Mouse (Mus musculus) ovary, postnatal 10 days (tissue): ENCODE data around the gene Crlf1.

ENCODE experiments used
- DNase-seq: peaks from one replicate; pipeline ENCODE4 v3.0.0; 2022; ENCODE audit warnings: low spot score

Crlf1 gene

DNA sequence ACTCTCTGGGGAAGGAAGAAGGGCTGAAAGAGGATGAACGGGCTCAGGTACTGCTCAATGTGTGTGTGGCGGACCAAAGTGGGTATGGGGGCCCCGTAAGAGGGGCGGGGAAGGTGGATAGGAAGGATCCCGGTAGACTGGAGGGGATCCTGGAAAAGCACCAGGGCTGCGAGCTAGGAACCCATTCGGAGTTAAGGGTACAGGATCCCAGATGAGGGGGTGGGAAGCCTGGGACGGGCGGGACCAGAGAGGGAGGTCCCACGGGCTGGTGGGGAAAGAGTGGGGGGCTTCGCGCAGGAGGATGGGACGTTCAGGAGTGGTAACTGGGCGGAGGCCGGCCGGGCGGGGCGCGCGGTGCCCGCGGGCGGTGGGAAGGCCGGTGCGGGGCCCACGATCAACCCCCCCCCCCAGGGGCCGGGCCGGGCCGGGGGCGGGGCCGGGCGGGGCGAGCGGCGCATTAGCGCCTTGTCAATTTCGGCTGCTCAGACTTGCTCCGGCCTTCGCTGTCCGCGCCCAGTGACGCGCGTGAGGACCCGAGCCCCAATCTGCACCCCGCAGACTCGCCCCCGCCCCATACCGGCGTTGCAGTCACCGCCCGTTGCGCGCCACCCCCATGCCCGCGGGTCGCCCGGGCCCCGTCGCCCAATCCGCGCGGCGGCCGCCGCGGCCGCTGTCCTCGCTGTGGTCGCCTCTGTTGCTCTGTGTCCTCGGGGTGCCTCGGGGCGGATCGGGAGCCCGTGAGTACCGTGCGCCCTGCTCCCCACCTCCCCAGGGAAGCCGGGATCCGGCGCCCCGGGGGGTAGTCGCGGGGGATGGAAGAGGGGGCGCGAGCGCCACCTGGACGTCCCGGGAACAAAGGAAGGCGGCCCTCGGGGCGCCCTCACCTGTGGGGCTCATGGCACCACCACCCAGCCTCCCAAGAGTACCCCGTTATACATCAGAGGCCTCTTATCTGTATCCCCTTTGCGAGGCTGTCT is at the start of gene Crlf1:
Gene Crlf1, plus strand, starts transcription at position 495 of the 977 bp plus-strand sequence.
- DNase-seq: no peak

DNA sequence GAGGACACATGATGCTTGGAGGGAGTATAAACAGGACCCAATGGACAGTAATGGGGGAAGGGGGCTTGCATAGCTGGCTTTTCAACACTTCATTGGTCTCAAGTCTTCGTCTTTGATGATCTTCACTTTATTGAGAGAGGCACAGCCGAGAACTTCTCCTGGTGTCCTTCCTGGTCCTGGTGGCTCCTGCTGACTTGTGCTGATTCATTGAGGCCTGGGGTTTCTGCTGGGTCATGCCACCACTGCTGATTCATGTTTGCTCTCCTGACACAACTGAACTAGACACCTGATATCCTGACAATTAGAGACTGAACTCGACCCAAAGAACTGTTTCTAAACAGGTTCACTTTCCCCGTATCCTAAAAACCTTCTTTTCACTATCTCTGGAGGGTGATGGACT is 49.6 kb upstream of the Crlf1 start:
- DNase-seq: no peak

DNA sequence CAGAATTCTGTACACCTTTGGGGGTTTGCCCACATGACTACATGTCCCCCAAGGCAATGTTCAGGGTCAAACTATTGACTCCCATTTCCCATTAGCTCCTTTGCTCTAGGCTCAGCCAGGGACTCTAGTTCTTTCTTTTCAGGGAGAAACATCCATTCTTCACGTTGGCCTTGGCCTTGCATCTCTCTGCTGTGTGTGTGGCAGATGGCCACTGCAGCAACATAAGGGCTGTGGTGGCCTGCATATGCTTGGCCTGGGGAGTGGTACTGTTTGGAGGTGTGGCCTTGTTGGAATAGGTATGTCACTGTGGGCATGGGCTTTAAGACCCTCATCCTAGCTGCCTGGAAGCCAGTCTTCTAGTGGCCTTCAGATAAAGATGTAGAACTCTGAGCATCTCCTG is 47.0 kb upstream of the Crlf1 start:
- DNase-seq: no peak

DNA sequence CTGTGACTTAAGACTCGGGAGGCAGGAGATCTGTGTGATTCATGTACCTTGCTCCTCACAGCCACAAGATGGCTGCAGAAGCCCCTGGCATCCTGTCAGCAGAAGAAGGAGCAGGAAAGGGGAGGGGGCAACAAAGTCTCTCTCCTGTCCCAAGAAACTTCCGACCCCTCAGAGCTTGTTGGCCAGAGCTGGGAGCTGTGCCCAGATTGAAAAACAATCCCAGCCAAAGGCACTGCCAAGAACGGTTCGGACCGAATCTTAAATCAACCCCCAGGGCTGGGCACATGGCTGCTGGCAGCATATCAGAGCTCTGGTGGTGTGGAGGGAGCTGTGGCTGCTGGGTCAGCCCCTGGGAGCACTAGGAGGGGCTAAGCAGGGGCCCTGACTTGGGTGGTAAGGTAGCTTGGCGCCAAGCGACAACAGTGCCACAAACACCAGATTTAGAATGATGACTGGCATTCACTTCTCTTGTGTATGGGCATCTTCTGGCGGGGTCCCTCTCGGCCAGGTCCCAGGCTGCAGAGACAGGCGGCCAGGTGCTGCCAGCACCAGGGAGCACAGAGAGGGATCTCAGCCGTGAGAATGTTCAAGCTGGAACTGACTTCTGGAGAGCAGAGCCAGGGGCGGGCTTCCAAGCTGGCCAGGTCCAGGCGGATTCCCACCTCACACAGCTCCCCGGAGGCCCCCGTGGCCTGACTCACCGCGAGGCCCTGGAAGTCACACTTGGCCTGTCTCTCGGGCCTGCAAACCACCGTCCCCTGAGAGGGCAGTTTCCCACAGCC is 45.1 kb upstream of the Crlf1 start:
- DNase-seq: peak; percentile 29

DNA sequence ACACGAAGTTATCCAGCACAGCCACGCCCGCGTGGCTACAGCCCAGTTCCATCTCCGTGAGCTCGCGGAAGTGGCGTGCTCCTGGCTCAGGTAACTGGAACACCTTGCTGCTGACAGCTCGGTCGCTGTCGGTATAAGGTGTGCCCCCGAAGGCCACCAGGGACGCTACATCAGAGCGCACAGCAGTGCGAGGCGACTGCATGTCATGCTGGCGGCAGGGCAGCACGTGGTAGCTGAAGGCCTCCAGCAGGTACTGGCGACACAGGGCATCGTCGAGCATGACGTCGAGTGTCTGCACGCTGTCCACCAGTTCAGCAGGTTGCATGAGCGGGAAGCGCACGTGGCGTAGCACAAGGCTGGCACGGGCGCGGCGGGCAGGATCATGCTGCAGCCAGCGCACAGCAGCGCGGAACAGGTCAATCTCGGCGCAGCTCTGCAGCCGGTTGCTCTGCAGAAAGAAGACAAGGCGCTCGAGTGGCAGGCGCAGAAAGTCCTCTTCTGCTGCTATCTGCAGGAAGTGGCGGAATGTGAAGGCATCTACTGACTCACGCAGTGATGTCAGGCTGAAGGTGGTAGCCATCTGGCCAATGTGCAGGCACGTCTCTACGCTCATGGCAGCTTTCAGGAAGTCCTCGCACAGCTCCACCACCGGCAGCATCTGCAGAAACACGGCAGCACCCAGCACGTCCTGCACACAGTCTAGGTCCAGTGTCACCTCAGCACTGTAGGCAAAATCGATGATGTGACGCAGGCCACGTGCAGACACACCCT is 40.6 kb upstream of the Crlf1 start:
- no peak for DNase-seq

DNA sequence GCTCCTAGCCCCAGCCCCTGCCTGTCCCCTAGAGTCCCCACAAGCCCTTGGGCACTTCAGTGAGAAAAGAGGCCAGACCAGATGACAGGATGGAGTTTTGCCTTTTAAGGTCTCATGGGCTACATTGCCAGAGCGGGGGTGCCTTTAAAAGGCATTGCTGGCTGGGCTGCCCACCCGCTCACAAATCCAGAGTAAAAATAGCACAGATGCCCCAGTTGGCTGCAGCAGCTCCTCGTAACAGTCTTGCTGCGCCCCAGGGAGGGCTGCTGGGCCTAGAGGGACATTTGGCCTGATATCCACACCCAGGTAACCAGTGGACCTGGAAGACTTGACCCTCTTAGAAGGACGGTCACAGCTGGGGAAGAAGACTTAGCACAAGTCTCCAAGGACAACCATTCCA is 39.1 kb upstream of the Crlf1 start:
- no peak for DNase-seq

DNA sequence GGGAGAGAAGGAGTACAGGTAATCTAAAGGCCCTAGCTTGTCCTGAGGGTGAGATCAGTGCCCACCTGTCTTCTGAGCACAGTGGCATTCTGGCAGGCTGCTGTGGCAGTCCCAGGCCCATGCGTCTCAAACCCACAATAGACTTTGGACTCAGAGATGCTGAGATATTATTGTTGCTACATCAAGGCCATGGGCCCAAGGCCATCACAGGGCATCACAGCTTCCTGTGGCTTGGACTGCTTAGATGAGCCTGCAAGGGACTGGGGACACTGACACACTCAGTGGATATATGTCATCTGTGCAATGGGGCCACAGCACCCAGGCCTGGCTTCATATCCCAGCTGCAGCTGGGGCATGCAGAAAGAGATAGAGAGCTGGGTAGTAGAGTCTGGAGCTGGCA is 36.0 kb upstream of the Crlf1 start:
- DNase-seq: no peak

DNA sequence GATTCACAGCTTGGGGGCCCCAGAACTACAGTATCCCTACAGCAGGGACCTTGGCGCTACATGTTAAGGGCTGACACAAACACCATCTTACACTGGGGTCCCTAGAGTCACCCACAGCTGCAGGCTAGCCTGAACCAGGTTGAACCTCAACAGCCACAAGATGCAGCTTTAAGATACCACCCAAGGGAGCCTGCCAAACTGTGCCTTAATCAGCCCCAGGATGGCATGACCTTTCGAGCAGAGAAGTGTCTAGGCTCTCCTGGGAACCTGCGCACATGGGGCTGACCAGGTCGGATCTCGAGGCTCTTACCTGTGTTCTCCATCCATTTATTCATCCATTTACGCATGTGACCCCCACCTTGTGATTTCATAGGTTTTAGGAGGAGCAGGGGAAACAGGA is 35.1 kb upstream of the Crlf1 start:
- DNase-seq: no peak

DNA sequence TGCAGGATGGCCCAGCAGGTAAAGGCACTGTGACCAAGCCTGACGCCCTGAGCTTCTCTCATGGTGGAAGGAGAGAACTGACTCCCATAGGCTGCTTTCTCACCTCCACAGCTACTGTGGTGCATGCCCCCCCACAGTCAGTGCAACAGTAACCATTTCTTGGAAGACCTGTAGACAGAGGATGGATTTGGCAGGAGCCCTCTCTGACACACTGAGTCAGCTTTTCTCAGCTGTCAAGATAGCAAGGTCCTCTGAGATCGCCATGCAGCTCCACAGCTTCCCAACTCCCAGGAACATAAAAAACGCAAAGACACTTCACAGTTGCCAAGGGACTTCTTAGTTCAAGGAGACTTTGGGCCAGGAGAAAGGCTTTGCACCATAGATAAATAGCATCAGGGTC is 34.5 kb upstream of the Crlf1 start:
- no peak for DNase-seq

DNA sequence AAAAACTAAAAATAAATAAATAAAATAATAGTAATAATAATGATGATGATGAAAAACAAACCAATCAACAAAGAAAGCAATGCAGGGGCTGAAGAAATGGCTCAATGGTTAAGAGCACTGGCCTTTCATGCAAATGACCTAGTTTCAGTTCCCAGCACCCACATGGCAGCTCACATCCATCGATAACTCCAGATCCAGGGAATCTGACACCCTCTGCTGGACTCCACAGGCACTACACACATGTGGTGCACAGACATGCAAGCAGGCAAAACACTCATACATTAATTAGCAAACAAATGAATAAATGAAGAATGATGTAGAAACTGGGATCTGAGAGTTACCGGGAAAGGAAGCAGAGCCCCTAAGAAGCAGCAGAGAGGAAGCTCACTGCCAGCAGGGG is 33.3 kb upstream of the Crlf1 start:
- DNase-seq: no peak

DNA sequence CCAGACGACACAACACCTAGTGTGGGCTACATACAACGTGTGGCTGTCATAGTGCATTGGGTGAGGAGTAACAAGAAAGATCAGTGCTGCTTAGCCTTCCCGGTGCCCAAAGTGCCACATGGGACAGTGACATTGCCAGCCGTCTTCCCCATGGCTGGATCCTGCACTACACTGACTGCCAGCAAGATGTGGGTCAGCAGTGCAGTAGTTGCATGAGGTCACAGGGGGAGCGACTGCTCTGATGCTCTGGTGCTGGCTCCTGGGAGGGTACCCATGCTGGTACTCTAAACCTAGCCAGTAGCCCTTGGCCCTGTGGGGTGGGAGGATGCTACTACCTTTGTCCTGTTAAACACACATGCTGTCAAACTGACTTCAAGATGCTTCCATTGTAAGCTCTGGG is 32.8 kb upstream of the Crlf1 start:
- DNase-seq: no peak

DNA sequence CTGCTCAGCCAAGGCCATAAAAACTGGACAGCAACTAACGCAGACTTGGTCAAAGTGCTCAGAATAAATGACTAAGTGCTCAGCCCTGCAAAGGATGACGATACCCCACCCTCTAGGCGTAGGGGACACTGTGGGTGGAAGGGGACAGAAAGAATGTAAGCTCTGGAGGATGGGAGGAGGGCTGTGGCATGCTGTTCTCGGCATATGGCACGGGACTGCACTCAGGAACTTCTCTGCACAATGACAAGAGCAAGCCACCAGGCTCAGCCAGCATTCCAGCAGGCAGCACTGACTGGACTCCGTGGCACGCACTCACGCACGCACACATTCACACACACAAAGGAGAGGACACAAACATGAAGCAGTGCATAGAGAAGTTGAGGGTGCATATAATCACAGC is 32.4 kb upstream of the Crlf1 start:
- no peak for DNase-seq

DNA sequence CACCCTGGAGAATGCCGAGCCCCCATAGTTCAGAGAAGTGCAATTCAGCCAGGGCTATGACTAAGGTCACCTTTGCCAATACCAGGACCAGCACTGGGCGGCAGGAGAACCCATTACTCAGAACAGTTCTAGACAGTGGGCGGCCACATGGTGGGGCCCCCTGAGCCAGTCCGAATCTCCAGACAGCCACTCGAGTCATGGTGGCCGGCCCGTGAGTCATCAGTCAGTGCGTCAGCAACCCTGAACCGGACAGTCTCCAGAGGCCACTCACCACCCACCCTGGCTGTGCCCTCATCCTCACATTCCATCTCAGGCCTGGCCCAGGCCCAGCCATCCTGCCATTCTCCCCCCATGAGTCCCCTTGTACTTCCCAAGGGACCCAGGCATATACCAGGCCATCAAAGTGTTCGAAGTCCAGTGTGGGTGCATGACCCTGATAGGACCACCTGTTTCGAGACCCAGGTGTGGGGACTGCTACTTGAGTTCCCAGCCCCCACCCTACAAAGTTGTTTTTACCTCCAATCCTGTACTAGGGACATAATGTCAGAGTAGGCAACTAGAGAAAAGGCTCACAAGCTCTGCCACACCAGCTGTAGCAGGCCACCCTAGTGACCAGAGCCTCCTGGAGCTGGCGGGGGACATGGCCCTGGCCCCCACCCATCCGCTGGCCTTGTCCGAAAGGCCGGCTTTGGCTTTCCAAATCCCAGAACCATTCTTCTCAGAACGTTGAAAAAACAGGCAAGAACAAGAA is 31.0 kb upstream of the Crlf1 start:
- no peak for DNase-seq

DNA sequence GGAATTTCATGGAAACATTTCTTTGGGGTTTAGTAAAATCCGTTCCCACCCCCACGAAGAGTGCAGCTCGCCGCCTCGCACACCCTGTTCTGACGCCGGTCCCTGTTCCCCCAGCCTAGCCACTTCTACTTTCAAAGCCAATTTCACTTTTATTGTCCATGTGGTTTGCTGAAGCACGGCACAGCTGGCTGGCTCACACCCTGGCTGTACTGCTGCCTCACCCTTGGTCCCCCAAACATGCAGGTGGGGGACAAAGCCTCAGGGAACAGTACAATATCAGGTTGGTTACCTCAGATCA is 30.5 kb upstream of the Crlf1 start:
- no peak for DNase-seq

DNA sequence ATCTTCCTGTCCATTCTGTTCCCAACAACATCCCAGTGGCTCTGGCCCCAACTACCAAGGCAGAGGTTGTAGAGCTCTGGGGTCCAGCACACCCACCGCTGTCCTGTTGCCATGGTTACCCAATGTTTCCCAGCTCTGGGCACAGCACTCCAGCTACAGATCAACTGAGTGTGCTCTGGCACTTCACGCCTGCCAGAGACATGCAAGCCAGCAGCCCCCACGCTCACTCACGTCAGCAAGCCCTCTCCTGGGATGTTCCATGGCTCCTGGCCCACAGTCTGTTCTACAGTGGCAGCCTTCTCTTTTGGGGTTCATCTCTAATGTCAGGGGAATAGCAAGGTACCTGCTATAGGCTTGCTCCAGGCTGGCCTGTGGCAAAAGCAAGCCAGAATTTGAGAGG is 29.7 kb upstream of the Crlf1 start:
- DNase-seq: no peak

DNA sequence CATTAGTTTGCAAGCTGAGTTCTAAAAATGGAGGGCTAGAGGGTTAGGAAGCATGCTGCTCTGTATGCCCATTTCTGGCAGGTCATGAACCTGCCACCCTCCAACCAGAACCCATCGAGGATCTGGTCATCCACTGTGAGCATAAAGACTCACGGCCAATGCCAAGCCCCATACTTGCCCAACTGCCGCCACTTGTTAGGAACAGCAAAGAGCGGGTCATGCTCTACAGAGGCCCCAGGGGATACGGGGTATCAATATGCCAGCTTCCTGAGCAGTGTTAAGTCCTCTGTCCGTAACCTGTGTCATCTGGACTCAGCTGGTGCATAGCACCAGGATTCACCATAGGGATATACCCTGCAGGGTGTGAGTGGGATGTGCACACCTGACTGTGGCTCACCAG is 28.8 kb upstream of the Crlf1 start:
- no peak for DNase-seq

DNA sequence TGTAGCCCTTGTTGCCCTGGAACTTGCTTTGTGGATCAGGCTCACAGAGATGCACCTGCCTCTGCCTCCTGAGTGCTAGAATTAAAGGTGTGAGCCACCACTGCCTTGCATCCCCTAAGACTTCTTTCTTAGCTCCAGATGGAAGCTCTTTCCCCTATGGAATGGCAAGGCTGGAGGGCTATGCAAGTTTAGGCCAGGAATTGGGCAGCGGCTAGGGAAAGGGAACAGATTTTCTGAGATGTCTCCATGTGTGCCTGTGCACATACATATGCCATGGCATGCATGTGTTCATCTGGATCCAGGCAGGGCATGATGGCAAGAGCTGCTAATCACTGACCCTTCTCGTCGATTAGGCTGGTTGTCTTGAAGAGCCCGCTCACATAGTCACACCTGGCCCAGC is 27.3 kb upstream of the Crlf1 start:
- no peak for DNase-seq

DNA sequence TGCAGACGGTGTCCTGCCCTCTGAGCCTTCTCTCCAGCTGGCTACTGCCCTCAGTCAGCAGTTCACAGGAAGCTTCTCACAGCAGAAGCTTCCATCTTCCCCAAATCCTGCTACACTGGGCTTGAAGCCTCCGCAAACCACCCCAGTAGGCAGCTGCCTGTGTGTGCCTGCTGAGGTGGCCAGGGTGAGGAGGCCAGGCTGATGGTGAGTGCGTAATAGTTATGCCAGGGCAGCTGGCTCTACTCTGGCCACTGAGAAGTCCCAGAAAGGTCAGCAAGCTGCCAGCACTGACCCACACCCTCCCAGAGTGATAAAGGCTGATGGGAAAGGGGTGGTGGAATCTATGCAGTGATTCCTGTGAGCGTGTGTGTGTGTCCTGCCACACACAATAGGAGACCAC is 26.7 kb upstream of the Crlf1 start:
- no peak for DNase-seq

DNA sequence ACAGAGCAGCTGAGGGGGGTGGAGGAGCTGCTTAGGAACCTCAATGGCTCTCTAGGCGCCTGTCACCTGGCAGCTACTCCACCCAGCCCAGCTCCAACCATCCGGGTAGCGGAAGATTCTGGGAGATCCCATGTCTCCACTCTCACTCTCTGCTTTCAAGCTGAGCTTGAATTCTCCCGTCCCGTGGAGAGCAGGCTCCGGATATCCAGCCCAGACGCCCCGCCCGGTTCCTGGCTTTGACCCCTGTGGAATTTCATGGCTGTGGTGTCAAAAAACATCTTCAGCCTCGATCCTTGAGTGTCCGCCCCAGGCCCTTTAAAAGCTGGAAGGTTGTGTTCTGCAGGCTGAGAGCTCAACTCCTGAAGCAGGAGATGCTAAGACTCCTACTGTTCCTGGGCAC is 26.2 kb upstream of the Crlf1 start:
- no peak for DNase-seq

DNA sequence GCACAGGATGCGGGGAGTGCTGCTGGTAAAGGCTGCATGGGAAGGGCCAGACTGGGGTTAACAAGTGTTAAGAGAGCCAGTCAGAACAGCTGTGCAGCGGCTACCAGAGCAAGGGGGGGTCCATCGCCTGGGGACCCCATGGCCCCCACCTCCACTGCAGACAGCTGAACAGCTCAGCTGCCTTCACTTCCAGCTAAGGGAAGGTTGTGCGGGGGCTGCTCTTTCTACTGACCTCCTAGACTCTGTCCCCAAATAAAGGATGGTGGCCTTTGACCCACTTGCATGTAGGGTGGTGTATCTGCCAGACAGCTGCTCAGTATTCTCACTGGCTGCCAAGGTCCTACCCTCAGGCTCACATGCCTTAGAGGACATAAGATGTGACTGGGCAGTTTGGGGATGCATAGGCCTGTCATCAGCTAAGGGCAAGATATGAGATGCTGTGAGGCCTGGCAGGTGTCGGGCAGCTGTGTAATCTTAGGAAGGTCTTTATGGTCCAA is 25.7 kb upstream of the Crlf1 start:
- no peak for DNase-seq

DNA sequence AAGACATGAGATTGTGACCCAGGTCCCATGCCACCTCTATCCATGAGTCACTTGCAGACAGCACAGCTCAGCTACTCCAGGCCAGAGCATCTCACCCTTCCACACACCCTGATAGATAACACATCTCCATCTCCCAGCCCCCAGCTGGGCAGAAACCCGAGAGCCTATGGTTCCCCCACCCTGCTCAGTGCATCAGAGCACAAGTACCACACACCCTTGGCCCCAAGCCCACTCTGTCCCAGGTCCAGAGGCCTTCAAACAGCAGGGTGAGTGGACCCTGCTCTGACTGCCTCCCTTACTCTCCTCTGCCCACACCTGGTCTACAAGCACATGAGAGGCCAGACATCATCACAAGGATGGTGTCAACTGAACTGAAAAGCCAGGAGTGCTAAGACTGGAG is 25.1 kb upstream of the Crlf1 start:
- no peak for DNase-seq

DNA sequence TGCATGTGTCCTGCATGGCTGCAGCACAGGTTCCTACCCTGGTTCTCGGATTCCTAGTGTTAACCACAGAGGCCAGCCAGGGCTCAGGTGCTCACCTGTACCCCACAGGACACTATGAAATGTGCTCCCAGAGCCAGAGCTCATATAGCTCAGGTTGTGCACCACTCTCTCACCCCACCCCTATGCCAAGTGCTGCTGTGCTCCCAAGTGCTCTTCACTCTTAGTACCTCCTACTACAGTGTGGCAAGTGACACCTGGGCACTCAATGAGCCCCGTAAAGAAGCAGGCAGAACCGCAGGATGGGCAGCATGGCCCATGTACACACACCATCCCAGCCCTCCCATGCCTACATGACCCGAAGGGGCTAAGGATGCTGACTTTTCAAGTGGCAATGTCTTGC is 24.2 kb upstream of the Crlf1 start:
- DNase-seq: no peak
